Mouse (Mus musculus) heart, adult 2 months (tissue): Measurements from ENCODE around the gene Mdga1.

ENCODE experiments used
- EP300 ChIP-seq: fragments of 200-500 bp; IDR thresholded peaks from 2 replicates; pipeline ENCODE4 v1.6.1; 2011; ENCODE audit warnings: low read depth, low read length, control low read depth; ENCODE audit not compliant: insufficient read depth
- POLR2A ChIP-seq: fragments of 200-500 bp; IDR thresholded peaks from 2 replicates; pipeline ENCODE4 v1.6.1; 2011; ENCODE audit warnings: mild to moderate bottlenecking, low read depth, low read length, control low read depth; ENCODE audit not compliant: insufficient read depth

DNA sequence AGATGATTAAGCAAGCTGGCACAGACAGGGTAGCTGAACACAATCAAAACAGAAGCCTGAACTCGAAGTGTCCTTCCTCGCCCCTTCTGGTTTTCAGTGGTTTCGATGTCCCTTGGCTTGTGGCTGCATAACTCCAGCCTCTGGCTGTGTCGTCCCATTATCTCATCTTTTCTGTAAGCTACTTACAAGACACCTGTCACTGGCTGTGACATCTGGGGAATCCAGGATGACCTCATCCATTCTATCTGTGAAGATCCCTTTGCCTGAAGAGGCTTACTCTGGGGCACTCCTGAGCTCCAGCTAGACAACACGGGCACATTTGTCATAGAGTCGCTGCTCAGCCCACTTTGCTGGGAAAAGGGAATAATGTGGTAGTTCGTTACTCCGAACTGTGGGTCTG is 14.0 kb downstream of the Mdga1 start:
- TF ChIP-seq EP300 (no peak), POLR2A (no peak)
